In the genomic region with DNA sequence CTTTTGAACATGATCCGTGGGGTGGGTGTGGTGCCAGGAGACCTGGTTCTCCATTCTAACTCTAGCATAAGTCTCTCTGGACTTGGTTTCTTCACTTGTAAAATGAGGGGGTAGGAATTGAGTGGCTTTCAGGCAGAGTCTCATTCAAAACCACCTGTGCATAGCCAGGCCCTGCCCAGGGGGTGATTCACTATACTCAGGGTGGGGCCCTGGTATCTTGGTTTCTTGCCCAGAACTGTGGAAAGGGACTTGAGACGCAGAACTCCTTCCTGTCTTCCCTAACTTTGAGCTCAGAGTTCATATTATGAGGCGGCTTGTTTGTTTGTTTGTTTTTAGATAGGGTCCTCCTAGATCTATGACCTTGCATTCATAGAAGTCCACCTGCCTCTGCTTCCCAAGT, we compare ENCODE assay signal across 1 mouse cellular context.
TF ChIP-seq lines count a peak whose summit lies in the region.

No protein-coding gene starts in this region.

TF ChIP-seq in C2C12, 6 proteins besides CTCF, POLR2A, EP300 and RAD21:
- TF ChIP-seq MYOD1 (IDR thresholded peaks at IDR 0.05; ENCODE audit: control insufficient read depth, insufficient read length, low read depth) (peak; percentile 67), FOSL1 (IDR thresholded peaks at IDR 0.05; ENCODE audit: insufficient read depth, low read length, poor library complexity, severe bottlenecking) (no peak)
